Mouse (Mus musculus) heart, adult 8-10 months (tissue): ENCODE measurements around the gene Vsx1. TPM values are rescaled to one million over a fixed set of nuclear protein-coding genes. Genes with fewer than 3 reads are reported as not detected.
A peak's percentile ranks its signal among the peaks of the same experiment; 100 is the strongest.

Experiments used
- DNase-seq: peaks from one replicate; pipeline ENCODE4 v3.0.0; 2022; ENCODE audit warnings: low spot score
- total RNA-seq, 4 experiments: library from RNA; stranded (reverse); gene quantifications; 2 replicates each; pipeline ENCODE4 v1.2.4; 2022

The Vsx1 gene
- under 1 TPM; 0.09 to 0.13 (median 0.12) TPM for total RNA-seq

- DNase-seq, result no peak
Observed at GRCm38 (mm10) chr2:150689223-150689800, at the start of gene Vsx1. TSS of gene Vsx1 (minus strand) at chr2:150689360.

GRCm38 (mm10) chr2:150737881-150738280 is 48.7 kb upstream of the Vsx1 start:
- DNase-seq, result no peak

DNA sequence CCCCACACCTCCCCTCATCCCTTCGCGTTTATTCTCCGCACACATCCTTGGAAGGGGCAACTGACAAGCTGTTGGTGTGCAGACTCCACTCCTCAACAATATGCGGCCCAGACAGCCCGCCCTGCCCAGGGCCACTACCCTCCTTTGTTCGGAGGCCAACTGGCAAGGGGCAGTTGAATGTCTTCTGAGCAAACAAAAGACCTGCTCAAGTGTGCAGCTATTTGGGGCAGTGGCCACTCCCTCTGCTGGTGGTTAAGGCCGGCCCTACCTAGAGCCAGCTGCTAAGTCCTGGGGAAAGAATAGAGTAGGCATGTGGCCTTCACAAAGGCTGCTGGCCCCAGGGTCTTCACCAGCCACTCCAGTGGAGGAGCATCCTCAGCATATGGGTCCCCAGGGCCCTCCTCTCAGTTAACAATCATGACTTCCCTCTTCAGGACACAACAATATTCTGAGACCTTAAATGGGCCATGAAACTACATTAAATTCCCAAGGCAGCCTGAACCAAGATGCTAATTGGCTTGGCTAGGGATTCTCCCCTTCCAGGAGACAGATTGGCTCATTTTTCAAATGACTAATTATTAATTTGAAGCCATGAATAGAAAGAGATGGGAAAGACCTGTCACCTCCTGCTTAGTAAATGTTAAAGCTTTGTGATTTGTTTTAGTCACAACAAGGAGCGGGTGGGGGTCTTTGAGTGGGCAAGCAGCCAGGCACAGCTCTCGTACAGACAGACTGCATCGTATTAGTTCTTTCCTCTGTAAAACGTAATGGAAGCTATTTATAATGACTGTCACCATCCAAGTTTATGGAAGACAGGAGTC is 46.8 kb upstream of the Vsx1 start:
- no peak for DNase-seq

GRCm38 (mm10) chr2:150712167-150712674 is 23.1 kb upstream of the Vsx1 start:
- no peak for DNase-seq

GRCm38 (mm10) chr2:150691481-150692170 is 2.5 kb upstream of the Vsx1 start:
- DNase-seq, result no peak

GRCm38 (mm10) chr2:150690216-150690615 is 1.1 kb upstream of the Vsx1 start:
- DNase-seq, result no peak

- DNase-seq, result peak; percentile 42
Observed at GRCm38 (mm10) chr2:150688541-150689186, 496 bp downstream of the Vsx1 start.

- DNase-seq, result no peak
Observed at GRCm38 (mm10) chr2:150687871-150688540, 1.2 kb downstream of the Vsx1 start.

- DNase-seq, result no peak
Observed at GRCm38 (mm10) chr2:150685389-150685788, 3.8 kb downstream of the Vsx1 start.

DNA sequence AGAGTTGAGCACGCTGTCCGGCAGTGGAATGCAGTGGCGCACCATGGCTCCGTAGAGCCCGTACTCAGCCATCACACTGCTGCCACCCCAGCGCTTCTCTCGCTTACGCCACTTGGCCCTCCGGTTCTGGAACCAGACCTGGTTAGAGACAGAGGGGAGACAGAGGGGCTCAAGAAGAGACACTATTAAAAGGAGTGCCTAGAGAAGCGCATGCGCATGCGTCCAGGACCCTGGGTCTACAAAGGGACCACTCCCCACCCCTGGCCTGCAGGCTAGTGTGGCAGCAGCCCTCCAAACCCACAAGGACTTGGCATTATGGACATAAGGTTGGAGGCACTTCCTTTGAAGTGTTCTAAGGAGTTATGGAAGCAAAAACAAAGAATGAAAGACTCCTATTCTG is 4.7 kb downstream of the Vsx1 start:
- DNase-seq, result no peak

DNA sequence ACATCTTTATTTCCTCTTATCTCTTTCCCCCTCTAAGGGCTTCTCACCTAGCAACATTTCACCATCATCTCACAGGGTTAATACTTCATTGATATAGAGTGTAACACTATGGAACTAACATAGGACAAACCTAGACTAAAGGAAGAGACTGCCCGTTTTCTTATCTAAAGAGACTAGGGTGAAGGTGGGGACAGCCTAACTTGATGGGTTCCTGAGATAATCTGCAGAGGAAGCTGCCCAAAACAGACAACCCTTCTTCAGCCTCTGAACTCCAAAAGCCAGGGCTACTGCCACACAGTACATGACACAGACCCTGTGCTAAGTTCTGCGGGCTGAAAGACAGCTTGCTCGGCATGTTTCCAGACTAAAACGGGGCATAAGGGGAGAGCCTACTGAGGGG is 7.6 kb downstream of the Vsx1 start:
- no peak for DNase-seq

GRCm38 (mm10) chr2:150678392-150678791 is 10.8 kb downstream of the Vsx1 start:
- DNase-seq, result no peak

DNA sequence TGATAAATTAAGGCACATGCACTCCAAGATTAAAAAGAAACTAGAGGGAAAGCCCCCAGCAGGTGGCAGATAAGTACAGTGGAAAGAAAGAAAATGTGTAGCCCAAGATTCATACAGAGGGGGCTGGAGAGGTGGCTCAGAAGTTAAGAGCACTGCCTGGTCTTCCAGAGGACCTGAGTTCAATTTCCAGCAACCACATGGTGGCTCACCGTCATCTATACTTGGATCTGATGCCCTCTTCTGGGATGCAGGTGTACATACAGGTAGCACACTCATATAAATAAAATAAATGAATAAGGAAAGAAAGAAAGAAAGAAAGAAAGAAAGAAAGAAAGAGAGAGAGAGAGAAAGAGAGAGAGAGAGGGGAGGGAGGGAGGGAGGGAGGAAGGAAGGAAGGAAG is 13.6 kb downstream of the Vsx1 start:
- DNase-seq, result no peak

DNA sequence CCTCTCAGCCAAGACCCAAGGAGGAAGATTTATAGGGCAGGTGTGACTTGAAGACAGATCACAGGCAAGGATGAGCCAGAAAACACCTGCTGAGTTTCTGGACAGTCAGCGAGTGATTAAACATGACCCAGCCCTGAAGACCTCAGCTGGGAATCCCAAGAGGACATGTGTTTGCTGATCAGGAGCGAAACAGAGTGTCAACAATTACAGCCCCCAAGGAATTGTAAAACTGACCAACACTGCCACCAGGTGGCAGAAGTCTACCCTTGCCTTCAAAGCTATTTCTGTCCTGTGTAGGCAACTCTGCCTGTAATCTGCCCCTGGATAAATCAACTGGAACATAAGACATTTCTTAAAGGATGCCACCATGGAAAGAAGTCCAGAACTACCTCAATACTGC is 14.3 kb downstream of the Vsx1 start:
- DNase-seq, result no peak

- DNase-seq, result no peak
Observed at GRCm38 (mm10) chr2:150673929-150674328, 15.2 kb downstream of the Vsx1 start.

- DNase-seq, result no peak
Observed at GRCm38 (mm10) chr2:150671609-150672290, 17.4 kb downstream of the Vsx1 start.

- DNase-seq, result no peak
Observed at GRCm38 (mm10) chr2:150670926-150671325, 18.2 kb downstream of the Vsx1 start.

DNA sequence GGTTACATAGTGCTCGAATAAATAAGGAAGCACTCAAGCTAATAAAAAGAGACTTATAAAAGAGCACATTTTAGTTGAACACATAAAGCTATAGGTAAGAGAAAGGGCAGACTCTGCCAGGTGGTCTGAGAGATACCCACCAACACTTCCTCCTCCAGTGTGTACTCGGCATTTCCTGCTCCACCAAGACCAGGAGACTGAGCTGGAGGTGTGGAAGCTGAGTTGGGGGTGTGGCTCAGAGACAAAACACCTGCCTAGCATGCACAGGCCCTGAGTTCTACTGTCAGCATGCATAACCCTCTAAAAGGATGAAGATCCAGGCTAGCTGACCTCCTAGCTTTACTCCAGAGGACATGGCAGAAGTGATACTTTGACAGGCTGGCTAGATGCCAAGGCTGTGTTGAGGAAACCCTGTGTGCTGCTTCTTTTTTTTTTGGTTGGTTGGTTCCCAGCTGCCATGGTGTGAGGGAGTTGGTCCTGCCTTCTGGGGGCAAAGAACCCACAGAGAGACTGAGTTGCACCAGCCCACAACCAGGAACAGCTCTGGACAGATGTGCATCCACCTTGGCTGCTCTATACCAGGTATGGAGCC is 19.6 kb downstream of the Vsx1 start:
- DNase-seq, result no peak

GRCm38 (mm10) chr2:150668956-150669355 is 20.2 kb downstream of the Vsx1 start:
- DNase-seq, result no peak
